Mouse (Mus musculus) cerebellum, adult 8-10 months (tissue): ENCODE measurements around the gene Mgst3.
A peak's percentile ranks its signal among the peaks of the same experiment; 100 is the strongest.

Experiments
- DNase-seq: peaks from one replicate; pipeline ENCODE4 v3.0.0; 2022

The Mgst3 gene

GRCm38 (mm10) chr1:167387310-167387709 is 6.3 kb downstream of the Mgst3 start:
- no peak for DNase-seq

- no peak for DNase-seq
These were observed 7.2 kb downstream of the Mgst3 start for GRCm38 (mm10) chr1:167386466-167386865.

DNA sequence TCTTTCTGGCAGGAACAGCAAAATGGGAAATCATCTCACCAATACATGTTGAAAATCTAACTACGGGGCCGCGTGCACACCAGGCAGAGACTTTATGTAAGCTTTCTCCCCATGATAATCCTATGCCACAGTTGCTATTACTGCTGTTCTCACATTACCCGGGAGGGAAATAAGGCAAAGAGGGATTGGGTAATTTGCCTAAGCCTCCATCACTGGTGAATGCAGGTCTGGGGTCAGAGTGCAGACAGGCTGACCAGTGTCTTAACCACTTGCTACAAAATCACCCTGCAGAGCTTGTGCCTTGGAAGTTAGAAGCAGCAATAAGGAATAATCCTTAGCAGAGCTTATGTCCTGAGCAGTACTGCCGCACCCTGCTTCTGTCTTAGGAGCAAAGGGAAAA is 8.0 kb downstream of the Mgst3 start:
- no peak for DNase-seq

DNA sequence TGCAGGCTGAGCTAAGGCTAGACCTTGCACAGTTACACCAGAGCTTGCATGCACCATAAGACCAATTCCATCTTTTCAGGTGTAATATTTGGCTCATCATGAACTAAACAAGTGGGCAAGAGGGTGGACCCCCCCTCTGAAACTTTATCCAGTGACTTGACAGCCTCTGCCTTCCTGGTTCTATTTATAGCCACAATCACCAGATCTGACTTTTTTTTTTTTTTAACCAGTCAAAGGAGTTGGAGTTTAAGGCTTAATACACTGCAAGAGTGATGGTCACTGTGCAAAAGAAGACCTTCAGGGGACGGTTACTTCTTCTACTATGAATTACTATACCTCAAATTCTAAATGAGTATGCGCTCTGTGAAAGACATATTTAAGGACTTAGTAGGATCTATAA is 8.4 kb downstream of the Mgst3 start:
- no peak for DNase-seq

GRCm38 (mm10) chr1:167384156-167384555 is 9.5 kb downstream of the Mgst3 start:
- DNase-seq, result no peak

GRCm38 (mm10) chr1:167383178-167383577 is 10.5 kb downstream of the Mgst3 start:
- no peak for DNase-seq

DNA sequence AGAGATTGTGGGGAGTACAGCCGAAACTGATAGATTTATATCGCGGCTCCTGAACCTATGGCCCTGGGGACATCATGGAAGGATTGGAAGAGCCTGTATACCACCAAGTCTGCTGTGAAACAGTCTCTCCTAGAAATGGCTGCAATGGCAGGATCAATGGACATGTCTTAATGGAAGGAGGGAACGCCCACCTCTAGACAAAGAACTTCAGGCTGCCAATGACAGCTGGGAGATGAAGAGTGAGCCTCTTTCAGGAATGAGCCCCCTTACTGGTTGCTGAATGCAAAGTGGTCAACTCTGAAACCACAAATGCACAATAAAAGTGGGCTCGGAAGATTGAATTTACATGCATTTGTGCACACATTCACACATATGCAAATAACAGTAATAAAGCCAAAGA is 10.9 kb downstream of the Mgst3 start:
- DNase-seq, result no peak

- no peak for DNase-seq
These were observed 11.3 kb downstream of the Mgst3 start for GRCm38 (mm10) chr1:167382316-167382715.

DNA sequence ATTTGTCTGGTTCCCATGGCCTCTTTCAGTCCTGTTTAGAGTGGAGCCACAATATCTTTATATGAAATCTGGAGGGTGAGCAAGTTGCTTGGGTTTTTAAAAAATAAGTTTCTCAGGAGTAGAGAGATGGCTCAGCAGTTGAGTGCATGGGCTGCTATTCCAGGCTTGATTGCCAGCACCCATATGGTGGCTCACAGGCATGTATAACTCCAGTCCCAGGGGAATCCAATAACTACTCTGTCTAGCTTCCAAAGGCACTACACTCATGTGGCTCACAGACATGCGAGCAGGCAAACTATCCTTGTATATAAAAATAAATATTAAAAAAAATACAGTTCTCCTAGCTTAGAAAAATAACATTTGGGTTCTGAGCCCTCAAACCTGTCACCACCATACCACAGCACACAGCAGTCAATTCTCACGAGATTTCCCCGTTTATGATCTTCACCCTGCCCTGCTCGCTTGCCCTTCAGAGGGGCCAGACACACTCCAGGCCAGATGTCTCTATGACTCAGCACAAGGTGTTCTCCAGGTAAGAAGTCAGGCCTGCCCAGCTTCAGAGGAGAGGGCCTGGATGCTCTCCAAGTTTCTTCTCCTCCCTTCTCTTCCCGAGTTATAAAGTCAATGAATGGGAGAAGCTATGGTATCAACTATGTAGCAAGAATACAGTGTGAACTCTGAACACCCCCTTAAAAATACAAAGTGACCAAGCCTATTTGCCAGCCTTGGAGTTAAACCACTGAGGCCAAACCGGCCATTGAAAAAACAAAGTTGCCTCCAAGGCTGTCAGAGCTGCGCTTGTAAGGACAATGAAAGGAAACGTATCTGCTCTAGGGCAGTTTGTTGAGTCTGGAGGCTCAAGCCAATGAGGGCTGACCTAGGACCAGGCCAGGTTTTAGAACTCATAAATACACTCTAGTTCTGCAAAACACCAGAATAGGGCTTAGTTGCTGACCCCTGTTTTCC is 12.3 kb downstream of the Mgst3 start:
- no peak for DNase-seq

DNA sequence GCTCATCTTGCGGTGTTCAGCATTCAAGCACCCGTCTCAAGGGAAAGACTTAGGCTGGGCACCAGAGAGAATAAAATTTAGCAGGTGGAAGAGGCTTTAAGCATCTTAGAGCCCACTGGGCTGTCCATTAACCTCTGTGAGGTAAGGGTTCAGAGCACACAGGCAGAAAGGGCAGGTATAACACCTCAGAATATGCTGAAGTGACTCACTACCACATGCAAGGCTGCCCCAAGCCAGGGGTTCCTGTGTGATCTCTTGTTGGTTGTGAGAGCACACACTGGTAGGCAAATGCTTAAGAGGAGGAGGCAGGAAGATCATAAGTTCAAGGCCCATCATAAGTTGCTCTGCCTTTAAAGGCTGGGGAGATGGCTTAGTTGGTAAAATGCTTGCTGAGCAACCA is 13.4 kb downstream of the Mgst3 start:
- DNase-seq, result no peak

- DNase-seq, result no peak
These were observed 13.9 kb downstream of the Mgst3 start for GRCm38 (mm10) chr1:167379751-167380150.

- DNase-seq, result no peak
These were observed 15.6 kb downstream of the Mgst3 start for GRCm38 (mm10) chr1:167378019-167378418.

GRCm38 (mm10) chr1:167374942-167375341 is 18.7 kb downstream of the Mgst3 start:
- DNase-seq, result no peak

GRCm38 (mm10) chr1:167374003-167374784 is 19.4 kb downstream of the Mgst3 start:
- no peak for DNase-seq

DNA sequence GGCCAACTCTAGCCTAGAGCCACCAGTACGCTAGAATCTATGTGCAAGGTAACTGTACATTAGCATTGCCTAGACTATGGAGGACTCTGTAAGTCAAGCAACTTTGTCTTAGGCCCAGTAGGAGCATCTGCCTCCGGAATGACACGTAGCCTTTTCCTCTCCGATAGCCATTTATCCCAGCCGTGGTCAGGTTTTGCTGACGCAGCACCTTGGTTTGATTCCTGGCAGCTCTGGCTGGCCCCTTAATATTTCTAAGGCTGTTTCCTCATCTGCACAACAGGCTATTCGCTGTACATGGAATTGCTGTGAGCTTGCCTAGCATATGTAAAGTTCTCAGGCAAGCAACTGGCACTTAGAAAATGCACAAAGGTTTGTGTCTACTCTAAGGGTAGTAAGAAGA is 20.9 kb downstream of the Mgst3 start:
- no peak for DNase-seq

DNA sequence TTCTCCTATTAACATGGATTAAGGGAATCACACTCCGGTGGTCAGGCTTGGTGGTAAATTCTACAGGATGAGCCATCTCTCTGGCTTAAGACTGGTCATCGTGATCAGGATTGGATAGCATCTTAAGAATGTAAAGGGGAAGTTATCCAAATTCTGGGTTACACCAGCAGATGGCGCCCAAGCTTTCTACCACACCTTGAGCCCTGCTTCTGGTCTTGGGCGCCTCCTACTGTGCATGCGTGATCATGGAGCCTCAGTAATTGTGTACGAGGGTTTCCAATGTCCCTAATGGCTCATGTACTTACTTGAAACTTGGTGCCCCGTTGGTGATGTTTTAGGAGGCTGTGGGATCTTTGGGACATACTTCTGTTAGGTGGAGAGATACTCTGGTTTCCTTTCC is 23.7 kb downstream of the Mgst3 start:
- peak; percentile 83 for DNase-seq

- DNase-seq, result no peak
These were observed 25.1 kb downstream of the Mgst3 start for GRCm38 (mm10) chr1:167368513-167368912.

DNA sequence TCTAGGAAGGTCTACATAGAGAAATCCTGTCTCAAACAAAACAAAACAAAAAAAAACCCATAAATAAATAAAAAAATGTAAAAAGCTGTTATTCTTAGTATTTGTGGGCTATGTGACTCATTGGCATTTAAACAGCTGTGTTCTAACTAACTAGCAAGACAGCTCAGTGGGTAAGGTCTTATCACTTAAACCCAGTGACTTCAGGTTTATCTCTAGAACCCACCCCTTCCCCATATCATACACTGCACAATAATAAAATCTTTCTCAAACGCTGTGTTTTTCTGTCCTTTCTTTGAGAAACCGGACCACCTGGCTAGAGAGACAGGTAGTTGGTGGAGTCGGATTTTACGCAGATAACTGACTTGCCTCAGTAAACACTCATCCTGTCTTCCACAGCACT is 25.6 kb downstream of the Mgst3 start:
- no peak for DNase-seq

GRCm38 (mm10) chr1:167366621-167367020 is 27.0 kb downstream of the Mgst3 start:
- DNase-seq, result no peak

DNA sequence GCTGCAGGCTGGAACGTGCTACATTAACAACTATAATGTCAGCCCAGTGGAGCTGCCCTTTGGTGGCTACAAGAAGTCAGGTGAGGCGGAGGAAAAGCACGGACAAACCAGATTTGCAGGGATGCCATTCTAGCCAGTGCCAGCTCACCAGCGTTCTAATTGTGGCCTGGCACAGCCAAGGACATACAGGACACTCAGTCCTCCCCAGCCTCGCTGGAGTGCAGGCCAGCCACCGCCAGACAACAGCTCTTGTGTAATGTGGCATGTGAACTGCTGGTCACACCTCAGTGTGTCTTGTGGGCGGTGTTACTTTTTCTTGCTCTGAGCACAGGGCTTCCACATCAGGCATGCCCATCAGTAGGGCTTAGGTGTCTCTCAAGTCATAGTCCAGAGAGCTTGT is 27.8 kb downstream of the Mgst3 start:
- DNase-seq, result no peak

DNA sequence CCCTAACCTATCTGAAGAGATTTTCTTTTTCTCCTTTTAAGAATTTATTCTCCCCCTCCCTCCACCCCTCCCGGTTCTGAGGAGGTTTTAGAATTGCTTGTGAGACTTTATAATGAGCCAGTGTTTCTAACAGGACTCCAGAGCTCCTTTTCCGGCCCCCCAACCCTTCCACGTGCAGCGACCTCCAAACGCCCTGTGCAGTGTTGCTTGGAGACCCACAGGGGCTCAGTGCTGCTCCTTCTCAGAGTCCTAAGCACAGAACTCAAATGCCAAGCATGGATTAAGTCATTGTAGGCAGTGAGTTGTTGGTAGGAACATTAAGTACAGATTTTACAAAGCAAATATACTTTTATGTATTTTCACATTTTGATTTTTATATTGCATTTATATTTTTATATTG is 30.3 kb downstream of the Mgst3 start:
- DNase-seq, result no peak

DNA sequence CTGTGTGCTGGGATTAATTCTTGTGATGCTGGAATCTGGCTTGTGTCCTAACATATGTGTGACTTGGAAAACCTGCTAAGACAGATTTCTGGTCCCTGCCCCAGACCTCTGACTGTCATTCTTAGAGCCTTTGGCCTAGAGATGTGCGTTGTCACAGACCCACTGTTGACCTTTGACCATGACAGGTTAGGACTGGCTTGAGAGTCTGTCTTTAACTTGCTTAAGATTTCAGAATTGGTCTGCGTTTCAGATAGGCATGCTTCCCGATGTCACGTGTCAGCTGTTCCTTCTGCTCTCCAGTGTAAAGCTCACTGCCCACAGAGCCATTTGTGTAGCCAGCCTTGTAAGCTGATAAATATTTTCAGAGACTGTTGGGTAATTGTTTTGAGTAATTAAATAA is 30.8 kb downstream of the Mgst3 start:
- DNase-seq, result no peak

DNA sequence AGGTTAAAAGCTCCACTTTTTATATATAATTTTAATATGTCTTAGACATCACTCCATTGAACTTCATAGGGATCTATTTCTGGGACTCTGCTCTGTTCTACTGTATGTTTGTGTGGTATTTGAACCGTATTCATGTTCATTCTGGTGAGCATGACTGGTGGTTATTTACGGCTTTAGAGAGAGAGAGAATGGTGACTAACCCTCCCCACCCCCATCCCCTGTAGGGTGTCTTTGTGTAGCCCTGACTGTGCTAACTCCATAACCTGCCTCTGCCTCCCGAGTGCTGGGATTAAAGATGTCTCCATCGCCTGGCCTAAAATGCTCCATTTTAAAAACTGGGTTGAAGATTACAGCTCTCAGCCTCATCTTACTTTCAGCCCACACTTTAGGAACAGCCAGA is 33.4 kb downstream of the Mgst3 start:
- no peak for DNase-seq

GRCm38 (mm10) chr1:167358731-167359130 is 34.9 kb downstream of the Mgst3 start:
- DNase-seq, result no peak
